Mouse (Mus musculus) left cerebral cortex, adult 9 months (tissue): Measurements from ENCODE around the gene Acta1.

Experiments used
- DNase-seq, 2 experiments: peaks; one replicate each; pipeline ENCODE4 v3.0.0; 2022; ENCODE audit warnings: low spot score in 2 of 2

Gene Acta1

GRCm38 (mm10) chr8:123844341-123844740 lies 50.2 kb downstream of the Acta1 start:
- DNase-seq, result no peak

DNA sequence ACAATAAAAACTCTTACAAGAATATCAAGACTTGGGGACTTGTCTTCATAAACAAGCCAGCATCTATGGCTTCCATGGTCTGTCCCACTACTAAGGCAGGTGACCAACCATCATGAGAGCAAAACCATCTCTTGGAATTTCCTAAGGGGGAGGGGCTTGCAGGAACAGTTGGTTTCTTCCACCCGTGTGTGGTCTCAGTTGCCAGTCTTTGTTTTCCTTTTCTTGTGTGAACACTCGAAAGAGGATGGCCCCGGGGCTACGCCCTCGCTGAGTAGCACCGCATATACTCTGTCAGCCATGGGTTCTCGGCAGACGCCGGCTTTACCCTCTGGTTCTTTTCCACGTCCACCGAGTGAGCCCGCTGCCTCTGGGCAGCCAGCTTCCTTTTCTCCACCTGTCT lies 52.5 kb downstream of the Acta1 start:
- no peak for DNase-seq
